In genomic region chr1:193089683-193090082, GRCm38 (mm10) we compare ENCODE assay signal across 12 mouse cellular contexts. TPM values are rescaled to one million over a fixed set of nuclear protein-coding genes. Genes with fewer than 3 reads are reported as not detected.
DNase-seq lines count a peak whose midpoint lies in the region; ATAC-seq and TF ChIP-seq lines count a peak whose summit lies in the region.
"Had no signal": no experiment of that assay in that cellular context is flagged by ENCODE, and none has a peak within 500 bp of the region (broad histone marks: within the 10 kb centered on the region; RNA-seq: fewer than 3 reads in every experiment).

No protein-coding gene starts in this region.

- H3K27me3 ChIP-seq in forebrain, embryonic 15.5 days, result no peaks in the 10 kb centered on the region
- no peaks in the 10 kb centered on the region for H3K27me3 ChIP-seq in forebrain, embryonic 11.5 days (ENCODE audit: control insufficient read depth, insufficient read depth, low read length)
- no peaks in the 10 kb centered on the region for H3K27me3 ChIP-seq in thymus, adult 2 months (ENCODE audit: control insufficient read depth, insufficient read depth, low read length)
- H3K27me3 ChIP-seq: limb, embryonic 13.5 days; midbrain, embryonic 12.5 days; Patski had no signal

- H3K4me3 ChIP-seq in forebrain, embryonic 15.5 days, result no peak overlapping the region
- no peak overlapping the region for H3K4me3 ChIP-seq in forebrain, embryonic 11.5 days (ENCODE audit: low read depth, low read length)
- no peak overlapping the region for H3K4me3 ChIP-seq in left cerebral cortex, adult 2 months
- H3K4me3 ChIP-seq in brown adipose tissue, adult 24 weeks (ENCODE audit: insufficient read depth, low read depth, low read length), result no peak overlapping the region
- H3K4me3 ChIP-seq in thymus, adult 2 months (ENCODE audit: control insufficient read depth, insufficient read depth, low read length), result no peak overlapping the region
- H3K4me3 ChIP-seq: limb, embryonic 13.5 days; lung, embryonic 15.5 days; midbrain, embryonic 12.5 days had no signal

- DNase-seq in forebrain, embryonic 11.5 days (ENCODE audit: low spot score), result no peak
- no peak for DNase-seq in left cerebral cortex, adult 2 months (ENCODE audit: extremely low spot score in 1 of 2, low spot score in 2 of 2)
- DNase-seq in left cerebral cortex, adult 8-10 months (ENCODE audit: low spot score in 2 of 2), result no peak
- peak; percentile 75 for DNase-seq in gastrocnemius, postnatal 25 days
- no peak for DNase-seq in thymus, adult 2 months
- DNase-seq: embryo, embryonic 11 days had no signal

- H3K36me3 ChIP-seq in forebrain, embryonic 15.5 days, result no peaks in the 10 kb centered on the region
- no peaks in the 10 kb centered on the region for H3K36me3 ChIP-seq in forebrain, embryonic 11.5 days (ENCODE audit: control insufficient read depth, insufficient read depth, low read length)
- no peaks in the 10 kb centered on the region for H3K36me3 ChIP-seq in thymus, adult 2 months (ENCODE audit: control insufficient read depth, insufficient read depth, low read length)
- H3K36me3 ChIP-seq: limb, embryonic 13.5 days; lung, embryonic 15.5 days; midbrain, embryonic 12.5 days had no signal

- no peak for TF ChIP-seq POLR2A in thymus, adult 2 months (IDR thresholded peaks at IDR 0.05; ENCODE audit: control insufficient read depth, extremely low read depth, insufficient read depth, low read length, poor library complexity)

- no peak overlapping the region for H3K27ac ChIP-seq in forebrain, embryonic 15.5 days (replicated peaks)
- no peak overlapping the region for H3K27ac ChIP-seq in forebrain, embryonic 11.5 days (ENCODE audit: low read depth, low read length)
- H3K27ac ChIP-seq in left cerebral cortex, adult 2 months, result peak overlapping the region; percentile 78
- peak overlapping the region; percentile 94 for H3K27ac ChIP-seq in brown adipose tissue, adult 24 weeks (replicated peaks; ENCODE audit: low read depth, low read length)
- H3K27ac ChIP-seq in thymus, adult 2 months (ENCODE audit: control insufficient read depth, insufficient read depth, low read length), result no peak overlapping the region
- H3K27ac ChIP-seq: limb, embryonic 13.5 days; lung, embryonic 15.5 days; midbrain, embryonic 12.5 days had no signal

- H3K9ac ChIP-seq in forebrain, embryonic 15.5 days (replicated peaks), result no peak overlapping the region
- H3K9ac ChIP-seq in forebrain, embryonic 11.5 days (ENCODE audit: low read length), result no peak overlapping the region
- H3K9ac ChIP-seq: limb, embryonic 13.5 days; lung, embryonic 15.5 days; midbrain, embryonic 12.5 days had no signal

- ATAC-seq in forebrain, embryonic 15.5 days (replicated peaks), result 0 out of 2 replicates have a peak, but pooled peaks have one; percentile 21
- no peak for ATAC-seq in forebrain, embryonic 11.5 days (replicated peaks; ENCODE audit: low FRiP score)
- ATAC-seq: Patski had no signal

- peaks cover 19% of the 10 kb centered on the region for H3K4me1 ChIP-seq in forebrain, embryonic 15.5 days
- peaks cover 3% of the 10 kb centered on the region; the same call in 1 of the 2 replicates for H3K4me1 ChIP-seq in forebrain, embryonic 11.5 days (replicated peaks; ENCODE audit: control insufficient read depth, insufficient read depth, low read length)
- H3K4me1 ChIP-seq in brown adipose tissue, adult 24 weeks (ENCODE audit: control insufficient read depth, insufficient read depth, insufficient read length, low read length), result peaks cover 15% of the 10 kb centered on the region
- peaks cover 27% of the 10 kb centered on the region for H3K4me1 ChIP-seq in thymus, adult 2 months (replicated peaks; ENCODE audit: control insufficient read depth, insufficient read depth, low read length)

- WGBS in forebrain, embryonic 15.5 days, result 79% methylated on average over 3 of the region's 3 CpGs
- 82% methylated on average over 3 of the region's 3 CpGs for WGBS in forebrain, embryonic 11.5 days
- 90% methylated on average over 3 of the region's 3 CpGs for WGBS in thymus, adult 2 months

- H3K9me3 ChIP-seq in forebrain, embryonic 15.5 days, result no peaks in the 10 kb centered on the region
- H3K9me3 ChIP-seq in forebrain, embryonic 11.5 days (ENCODE audit: control insufficient read depth, low read length), result no peaks in the 10 kb centered on the region
- H3K9me3 ChIP-seq: limb, embryonic 13.5 days; lung, embryonic 15.5 days; midbrain, embryonic 12.5 days had no signal

- intact Hi-C loops in left cerebral cortex, adult 2 months (cut with DNase I), result loop anchor here (2.0 kb wide), 1 partner anchor 33 kb away; no protein-coding TSS in a partner anchor

- H3K4me2 ChIP-seq in forebrain, embryonic 15.5 days (replicated peaks), result no peak overlapping the region
- no peak overlapping the region for H3K4me2 ChIP-seq in forebrain, embryonic 11.5 days (ENCODE audit: low read depth, low read length, severe bottlenecking)
- H3K4me2 ChIP-seq: limb, embryonic 13.5 days; lung, embryonic 15.5 days; midbrain, embryonic 12.5 days had no signal

- TF ChIP-seq CTCF in left cerebral cortex, adult 2 months (IDR thresholded peaks at IDR 0.05), result no peak
- no peak for TF ChIP-seq CTCF in thymus, adult 2 months (IDR thresholded peaks at IDR 0.05; ENCODE audit: borderline replicate concordance, control insufficient read depth, extremely low read depth, insufficient read depth, low read length, poor library complexity)

RNA-seq across cellular contexts. Expression of gene Diexf, which starts 40.4 kb away (rescaled TPM):
- polyA plus RNA-seq in forebrain, embryonic 15.5 days (2015; fragmentation: Nextera tagmentation; extraction: Ambion mirVana), result 11.2 and 11.5 TPM in 2 replicates
- polyA plus RNA-seq in forebrain, embryonic 11.5 days (2014; fragmentation: Nextera tagmentation; extraction: Ambion mirVana), result 9.8 and 13.2 TPM in 2 replicates
- 10 to 100 TPM; 20.9 to 25.5 TPM for total RNA-seq in left cerebral cortex, adult 2 months (2021)
- 10 to 100 TPM; 17.0 to 21.9 (median 19.7) TPM for total RNA-seq in left cerebral cortex, adult 8-10 months (2022)
- polyA plus RNA-seq in brown adipose tissue, adult 24 weeks (2012; ENCODE audit: insufficient read depth, insufficient read length, missing spikeins), result 7.8 and 10.9 TPM in 2 replicates
- 10 to 100 TPM in 1 of 2 experiments, 1 to 10 TPM in 1; 6.2 to 10.0 TPM for total RNA-seq in gastrocnemius, postnatal 25 days (2021)
- polyA plus RNA-seq in thymus, adult 2 months (2012; rRNA removed), result 67.4 and 76.9 TPM in 2 replicates

RNA-seq across cellular contexts. Expression of gene Syt14, which starts 54.1 kb away (rescaled TPM):
- 8.5 and 8.7 TPM in 2 replicates for polyA plus RNA-seq in forebrain, embryonic 15.5 days (2015; fragmentation: Nextera tagmentation; extraction: Ambion mirVana)
- 8.4 and 8.8 TPM in 2 replicates for polyA plus RNA-seq in forebrain, embryonic 11.5 days (2014; fragmentation: Nextera tagmentation; extraction: Ambion mirVana)
- total RNA-seq in left cerebral cortex, adult 2 months (2021), result 10 to 100 TPM; 27.5 to 28.2 TPM
- 10 to 100 TPM; 23.4 to 27.9 (median 25.8) TPM for total RNA-seq in left cerebral cortex, adult 8-10 months (2022)
- polyA plus RNA-seq in brown adipose tissue, adult 24 weeks (2012; ENCODE audit: insufficient read depth, insufficient read length, missing spikeins), result 0.87 and 1.0 TPM in 2 replicates
- under 1 TPM; 0.08 to 0.20 TPM for total RNA-seq in gastrocnemius, postnatal 25 days (2021)
- 0.78 and 0.97 TPM in 2 replicates for polyA plus RNA-seq in thymus, adult 2 months (2012; rRNA removed)

Comparison
In these comparisons a context has a peak if more than half of its experiments do, and no peak if none do; other contexts are left out.
1. H3K27ac ChIP-seq: peak in left cerebral cortex, adult 2 months (single experiment) and brown adipose tissue, adult 24 weeks (single experiment); none in forebrain, embryonic 15.5 days (single experiment), forebrain, embryonic 11.5 days (single experiment) and thymus, adult 2 months (single experiment).